Mouse (Mus musculus) ES-Bruce4 (cell line): ENCODE results near the gene Abhd10. TPM values are rescaled to one million over a fixed set of nuclear protein-coding genes. Genes with fewer than 3 reads are reported as not detected.
A peak's percentile ranks its signal among the peaks of the same experiment; 100 is the strongest.

Experiments
- H3K27ac ChIP-seq: 2 replicates; pipeline ENCODE4 v1.5.1; 2012; ENCODE audit warnings: low read length, inconsistent platforms; ENCODE audit not compliant: insufficient read depth
- H3K27me3 ChIP-seq: 2 replicates; pipeline ENCODE4 v1.6.1; 2012; ENCODE audit warnings: mild to moderate bottlenecking, low read length, inconsistent platforms; ENCODE audit not compliant: control insufficient read depth, poor library complexity, insufficient read depth, severe bottlenecking
- H3K36me3 ChIP-seq: 2 replicates; pipeline ENCODE4 v1.6.1; 2012; ENCODE audit warnings: inconsistent platforms, mild to moderate bottlenecking, low read length, moderate library complexity; ENCODE audit not compliant: control insufficient read depth, poor library complexity, insufficient read depth, severe bottlenecking
- H3K4me1 ChIP-seq: one replicate; pipeline ENCODE4 v1.8.1; 2011; ENCODE audit warnings: low read length; ENCODE audit not compliant: control insufficient read depth, insufficient read depth
- H3K4me3 ChIP-seq: 2 replicates; pipeline ENCODE4 v1.5.1; 2011; ENCODE audit warnings: low read depth, mild to moderate bottlenecking, low read length
- H3K9ac ChIP-seq: 2 replicates; pipeline ENCODE4 v1.6.1; 2012; ENCODE audit warnings: low read depth, mild to moderate bottlenecking, inconsistent platforms; ENCODE audit not compliant: poor library complexity, severe bottlenecking
- H3K9me3 ChIP-seq: replicated peaks from 2 replicates; pipeline ENCODE4 v1.6.1; 2012; ENCODE audit warnings: mild to moderate bottlenecking, low read length, inconsistent platforms; ENCODE audit not compliant: control insufficient read depth, poor library complexity, insufficient read depth, severe bottlenecking
- CTCF ChIP-seq: IDR thresholded peaks from one replicate; pipeline ENCODE4 v1.8.1; 2011; ENCODE audit warnings: low read depth, low read length
- EP300 ChIP-seq: IDR thresholded peaks from 2 replicates; pipeline ENCODE4 v1.6.1; 2011; ENCODE audit warnings: low read depth, low read length; ENCODE audit not compliant: insufficient read depth
- POLR2A ChIP-seq: IDR thresholded peaks from one replicate; pipeline ENCODE4 v1.8.1; 2011; ENCODE audit warnings: low read length; ENCODE audit not compliant: insufficient read depth
- polyA plus RNA-seq: library from polyadenylated mRNA; stranded (reverse); fragments of >200 nt; gene quantifications from 2 replicates; pipeline ENCODE4 v1.2.4, GENCODE M21; 2011; ENCODE audit warnings: low read depth; ENCODE audit not compliant: missing spikeins, insufficient read depth, insufficient read length

Gene Abhd10
- polyA plus RNA-seq, 1 experiment: 24.1 TPM

- Histone ChIP-seq H3K36me3 (peaks cover 18% of the 10 kb centered on the region), H3K27ac (no peak overlapping the region), H3K9ac (no peak overlapping the region), H3K27me3 (no peaks in the 10 kb centered on the region), H3K4me1 (no peaks in the 10 kb centered on the region), H3K4me3 (no peak overlapping the region), H3K9me3 (no peaks in the 10 kb centered on the region)
- no peak for TF ChIP-seq EP300
- no peak for TF ChIP-seq CTCF
- no peak for TF ChIP-seq POLR2A
Measured at GRCm38 (mm10) chr16:45737880-45738279, 4.9 kb downstream of the Abhd10 start.

DNA sequence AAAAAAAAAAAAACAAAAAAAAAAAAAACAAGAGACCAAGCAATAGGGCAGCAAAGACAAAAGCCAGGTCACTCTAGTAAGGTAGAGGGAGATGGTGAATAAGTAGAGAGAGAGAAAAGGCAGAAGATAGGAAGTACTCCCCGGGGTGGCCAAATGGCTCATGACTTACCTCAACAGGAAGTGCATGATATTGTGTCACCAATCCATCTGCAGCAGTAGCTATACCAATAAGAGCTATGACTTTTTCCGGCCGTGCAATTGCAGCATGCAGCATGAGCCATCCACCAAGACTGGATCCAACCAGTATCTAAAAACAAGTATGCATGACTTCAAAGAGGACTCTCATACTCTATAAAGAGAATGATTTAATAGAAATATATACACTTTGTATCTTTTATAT, 6.0 kb downstream of the Abhd10 start:
- Histone ChIP-seq H3K9ac (no peak overlapping the region), H3K27ac (no peak overlapping the region), H3K36me3 (peaks cover 19% of the 10 kb centered on the region), H3K9me3 (no peaks in the 10 kb centered on the region), H3K4me1 (no peaks in the 10 kb centered on the region), H3K4me3 (no peak overlapping the region), H3K27me3 (no peaks in the 10 kb centered on the region)
- TF ChIP-seq EP300 (no peak), CTCF (no peak), POLR2A (no peak)

DNA sequence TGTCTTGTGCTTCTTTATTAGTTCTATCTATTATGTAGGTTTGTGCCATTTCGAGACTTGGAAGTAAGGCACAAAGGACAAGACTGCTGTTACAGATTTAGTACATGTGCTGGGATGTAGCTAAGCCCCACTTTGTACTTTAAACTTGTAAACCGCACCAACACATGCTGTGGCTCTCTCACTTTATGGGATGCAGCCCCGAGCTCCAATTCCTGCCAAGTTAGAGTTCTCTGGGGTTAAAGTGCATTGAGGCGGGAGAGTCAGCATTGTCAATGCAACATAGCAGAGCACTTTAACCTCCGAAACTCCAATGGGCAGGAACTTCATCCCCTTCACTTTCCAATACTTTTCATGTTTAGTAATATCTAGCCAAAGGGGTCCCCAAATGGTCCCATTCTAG, 13.6 kb downstream of the Abhd10 start:
- TF ChIP-seq CTCF (no peak), EP300 (no peak), POLR2A (no peak)
- peaks cover 12% of the 10 kb centered on the region for H3K36me3 ChIP-seq
- H3K4me1 ChIP-seq: no peaks in the 10 kb centered on the region
- H3K9ac ChIP-seq: no peak overlapping the region
- H3K4me3 ChIP-seq: no peak overlapping the region
- no peak overlapping the region for H3K27ac ChIP-seq
- H3K27me3 ChIP-seq: no peaks in the 10 kb centered on the region
- H3K9me3 ChIP-seq: no peaks in the 10 kb centered on the region

DNA sequence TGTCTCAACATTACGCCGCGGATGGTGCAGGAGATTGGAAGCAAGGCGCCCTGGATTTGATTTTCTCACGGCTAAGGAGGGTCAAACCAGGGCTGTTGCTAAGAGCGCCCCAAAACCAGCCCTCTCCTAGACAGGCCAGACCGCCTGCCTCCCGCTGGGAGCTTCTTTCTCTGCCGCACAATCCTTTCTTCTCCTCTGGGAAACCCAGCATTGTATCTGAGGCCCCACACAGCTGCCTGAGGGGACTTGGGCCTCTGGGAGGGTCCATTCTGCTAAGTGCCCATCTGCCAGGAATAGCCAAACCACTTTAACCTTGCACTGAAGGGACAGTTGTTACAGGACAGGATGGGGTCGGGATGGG, 18.0 kb downstream of the Abhd10 start:
- Histone ChIP-seq H3K4me1 (no peaks in the 10 kb centered on the region), H3K9me3 (no peaks in the 10 kb centered on the region), H3K27me3 (no peaks in the 10 kb centered on the region), H3K36me3 (no peaks in the 10 kb centered on the region), H3K4me3 (peak overlapping the region; percentile 74), H3K27ac (peak overlapping the region; percentile 7; the same call in 1 of the 2 replicates), H3K9ac (peak overlapping the region; percentile 51)
- TF ChIP-seq CTCF (no peak), POLR2A (no peak), EP300 (peak; percentile 83)

DNA sequence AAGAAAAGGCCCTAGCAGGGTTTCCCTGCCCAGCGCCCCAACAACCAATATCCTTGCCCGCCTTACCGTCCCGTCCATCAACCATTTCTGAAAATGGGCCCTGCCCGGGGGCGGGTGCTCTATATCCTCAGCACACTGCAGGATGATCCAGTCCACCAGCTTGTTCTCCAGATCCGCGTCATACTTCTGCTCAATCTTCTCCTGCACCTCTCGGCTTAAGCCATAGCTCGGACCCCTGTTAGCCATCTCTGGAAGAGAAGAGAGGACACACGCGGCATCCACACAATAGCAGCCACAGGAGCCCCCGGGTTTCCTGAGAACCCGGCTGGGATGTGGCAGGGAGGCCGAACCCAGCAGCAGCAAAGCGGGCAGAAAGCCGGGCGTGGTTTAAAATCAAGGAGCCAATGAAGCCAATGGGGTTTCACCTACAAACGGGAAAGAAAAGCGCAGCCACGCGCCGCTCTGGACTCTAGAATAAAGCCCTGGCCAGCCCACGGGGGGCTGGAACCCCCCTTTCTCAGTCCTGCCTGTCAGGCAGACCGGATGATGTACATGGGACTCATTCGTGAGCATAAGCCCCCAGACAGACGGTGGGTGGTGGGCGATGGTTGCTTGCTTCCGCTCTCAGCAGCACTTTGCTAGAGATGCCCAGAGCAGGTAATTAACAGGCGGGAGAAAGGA, 18.6 kb downstream of the Abhd10 start, which contains the start of gene Tagln3:
Tagln3 (minus strand) TSS at position 548 of the 681 bp plus-strand sequence.
- TF ChIP-seq POLR2A (no peak), EP300 (no peak), CTCF (no peak)
- H3K4me3 ChIP-seq: peak within 1 kb of the TSS; percentile 74
- no peaks in the 10 kb centered on the region for H3K9me3 ChIP-seq
- no peaks in the 10 kb centered on the region for H3K4me1 ChIP-seq
- H3K9ac ChIP-seq: peak within 1 kb of the TSS; percentile 51
- H3K27me3 ChIP-seq: no peaks in the 10 kb centered on the region
- peak within 1 kb of the TSS; percentile 7; the same call in 1 of the 2 replicates for H3K27ac ChIP-seq
- no peaks in the 10 kb centered on the region for H3K36me3 ChIP-seq

GRCm38 (mm10) chr16:45723172-45723901, 19.4 kb downstream of the Abhd10 start:
- no peaks in the 10 kb centered on the region for H3K27me3 ChIP-seq
- TF ChIP-seq POLR2A (no peak), EP300 (no peak), CTCF (no peak)
- peak overlapping the region; percentile 74 for H3K4me3 ChIP-seq
- peak overlapping the region; percentile 51 for H3K9ac ChIP-seq
- H3K9me3 ChIP-seq: no peaks in the 10 kb centered on the region
- no peak overlapping the region for H3K27ac ChIP-seq
- H3K4me1 ChIP-seq: no peaks in the 10 kb centered on the region
- no peaks in the 10 kb centered on the region for H3K36me3 ChIP-seq
